Mouse (Mus musculus) adrenal gland, postnatal 25 days (tissue): ENCODE data around the gene Batf3. TPM values are rescaled to one million over a fixed set of nuclear protein-coding genes. Genes with fewer than 3 reads are reported as not detected.

ENCODE experiments used
- DNase-seq: peaks from one replicate; pipeline ENCODE4 v3.0.0; 2021; ENCODE audit warnings: mixed read lengths
- total RNA-seq: library from RNA; stranded (reverse); gene quantifications from 2 replicates; pipeline ENCODE4 v1.2.3, GENCODE M21; 2021

The Batf3 gene
- total RNA-seq, 1 experiment from 2014 or later, result 1.7 TPM

- no peak for DNase-seq
These were observed 11.3 kb upstream of the Batf3 start for GRCm38 (mm10) chr1:191086304-191086878.

- DNase-seq, result no peak
These were observed 10.7 kb upstream of the Batf3 start for GRCm38 (mm10) chr1:191086960-191087359.

- DNase-seq, result no peak
These were observed 9.7 kb upstream of the Batf3 start for GRCm38 (mm10) chr1:191087955-191088354.

GRCm38 (mm10) chr1:191089355-191089754, 8.3 kb upstream of the Batf3 start:
- no peak for DNase-seq

DNA sequence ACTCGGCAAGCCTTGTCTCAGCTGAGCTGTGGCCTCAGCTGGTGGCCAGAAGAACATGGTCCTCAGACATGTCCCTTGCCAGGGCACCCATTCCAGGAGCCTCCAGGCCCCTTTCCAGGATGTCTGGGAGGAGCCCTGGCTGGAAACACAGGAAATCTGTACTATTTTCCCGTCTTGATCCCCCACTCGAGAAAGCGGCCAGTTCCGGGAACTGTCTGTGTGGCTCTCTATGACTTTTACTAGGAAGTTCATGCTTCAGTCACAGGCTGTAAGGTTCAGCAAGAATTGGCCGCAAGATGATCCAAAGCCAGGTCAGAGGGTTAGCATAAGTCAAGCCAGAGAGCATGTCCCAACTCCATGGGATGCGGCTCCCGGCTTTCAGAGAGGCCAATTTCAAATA, 5.6 kb upstream of the Batf3 start:
- no peak for DNase-seq

- no peak for DNase-seq
These were observed 4.1 kb upstream of the Batf3 start for GRCm38 (mm10) chr1:191093578-191093977.

DNA sequence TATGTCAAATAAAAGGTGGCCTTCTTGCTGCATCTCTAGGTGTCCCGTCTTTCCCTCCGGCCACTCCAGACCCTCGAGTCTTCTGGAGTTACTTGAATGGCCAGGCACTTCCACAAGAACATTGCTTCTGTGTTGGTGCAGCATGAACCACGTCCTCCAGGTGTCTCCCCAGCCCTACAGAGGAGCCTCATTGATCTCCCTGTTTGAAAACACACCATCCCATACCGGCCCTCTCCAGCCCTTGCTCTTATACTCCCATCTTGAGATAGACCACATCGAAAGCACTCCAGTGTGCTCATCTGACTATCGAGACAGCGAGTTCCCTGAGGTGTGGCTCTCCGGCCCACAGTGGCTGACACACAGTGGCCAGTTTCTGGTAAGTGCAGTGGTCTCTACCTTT, 2.6 kb upstream of the Batf3 start:
- DNase-seq, result no peak

DNA sequence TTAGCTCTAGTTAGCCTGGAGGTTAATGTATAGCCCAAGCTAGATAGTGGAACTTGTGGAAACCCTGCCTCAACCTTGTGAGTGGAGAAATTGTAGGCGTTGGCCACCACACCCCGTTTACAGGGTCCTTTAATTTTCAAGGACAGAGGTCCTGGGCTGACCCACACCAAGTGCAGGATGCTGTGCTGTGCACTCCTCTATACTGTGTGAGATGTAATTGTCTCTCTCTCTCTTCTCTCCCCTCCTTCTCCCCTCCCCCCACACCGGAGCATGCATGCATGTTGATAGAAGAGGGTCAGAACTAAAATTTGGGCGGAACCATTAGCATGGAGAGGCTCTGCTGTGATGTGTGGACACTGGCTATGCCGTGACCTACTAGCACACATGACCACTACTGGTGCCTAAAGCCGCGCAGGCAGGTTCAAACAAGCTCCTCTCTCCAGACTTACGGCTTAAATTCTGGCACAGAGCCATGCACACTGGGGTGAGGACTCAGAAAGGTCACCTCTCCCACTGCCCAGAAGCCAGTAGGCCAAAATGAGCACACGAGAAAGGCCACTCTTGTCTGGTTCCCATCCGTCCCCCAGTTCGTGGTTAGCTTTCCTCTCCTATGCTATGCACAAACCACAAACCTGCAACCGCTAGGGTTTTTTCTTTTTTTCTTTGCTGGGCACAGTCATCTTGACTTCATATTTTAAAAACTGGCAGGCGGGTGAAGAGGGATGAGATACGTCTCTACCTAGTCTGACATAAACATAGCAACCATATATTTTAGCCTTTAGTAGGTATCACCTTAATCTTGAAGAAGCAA, 571 bp upstream of the Batf3 start:
- no peak for DNase-seq

- DNase-seq, result no peak
These were observed 1.5 kb downstream of the Batf3 start for GRCm38 (mm10) chr1:191099114-191099513.

DNA sequence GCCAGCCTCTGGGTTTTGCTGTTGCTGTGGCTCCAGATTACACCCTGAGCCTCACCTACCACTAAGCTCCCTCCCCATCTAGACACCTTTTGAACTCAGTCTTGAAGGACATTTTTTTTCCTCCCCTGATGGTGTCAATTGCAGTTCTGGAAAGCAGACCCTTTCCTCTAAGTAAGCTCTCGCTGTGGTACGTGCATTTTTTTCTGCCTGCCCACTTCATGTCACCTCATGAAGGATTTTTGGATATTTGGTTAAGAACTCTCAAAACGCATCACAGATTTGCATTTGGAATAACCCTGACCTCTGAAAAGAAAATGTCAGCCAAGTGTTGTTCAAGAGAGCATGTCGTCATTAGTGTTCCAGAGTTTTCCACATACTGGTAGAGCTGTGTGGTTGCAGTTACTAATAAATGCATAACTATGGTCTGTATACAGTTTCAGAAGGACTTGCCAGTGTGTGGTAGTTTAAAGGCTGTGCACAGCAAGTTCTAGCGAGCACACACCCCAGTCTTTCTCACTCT, 2.2 kb downstream of the Batf3 start:
- DNase-seq, result no peak

GRCm38 (mm10) chr1:191102730-191103370, 5.2 kb downstream of the Batf3 start:
- DNase-seq, result no peak

- DNase-seq, result no peak
These were observed 7.6 kb downstream of the Batf3 start for GRCm38 (mm10) chr1:191105246-191105645.

GRCm38 (mm10) chr1:191107306-191107705, 9.7 kb downstream of the Batf3 start:
- DNase-seq, result no peak

DNA sequence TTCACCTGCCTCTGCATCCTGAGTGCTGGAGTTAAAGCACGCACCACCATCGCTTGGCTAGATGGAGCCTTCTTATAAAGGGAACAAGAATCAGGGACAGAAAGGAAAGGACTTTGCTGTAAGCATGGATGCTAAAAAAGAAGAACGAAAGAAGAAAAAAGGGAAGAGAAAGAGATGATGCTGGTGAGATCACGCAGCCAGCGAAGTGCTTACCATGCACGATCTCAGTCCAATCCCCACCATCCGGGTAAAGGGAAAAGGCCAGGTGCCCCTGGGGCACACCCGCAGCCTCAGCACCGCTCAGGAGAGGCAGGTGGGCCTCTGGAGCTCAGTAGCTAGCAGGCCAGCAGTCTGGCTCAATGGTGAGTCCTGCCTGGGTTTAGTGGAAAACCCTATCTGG, 12.3 kb downstream of the Batf3 start:
- no peak for DNase-seq

GRCm38 (mm10) chr1:191111146-191111545, 13.5 kb downstream of the Batf3 start:
- DNase-seq, result no peak

- DNase-seq, result no peak
These were observed 17.2 kb downstream of the Batf3 start for GRCm38 (mm10) chr1:191114868-191115267.

DNA sequence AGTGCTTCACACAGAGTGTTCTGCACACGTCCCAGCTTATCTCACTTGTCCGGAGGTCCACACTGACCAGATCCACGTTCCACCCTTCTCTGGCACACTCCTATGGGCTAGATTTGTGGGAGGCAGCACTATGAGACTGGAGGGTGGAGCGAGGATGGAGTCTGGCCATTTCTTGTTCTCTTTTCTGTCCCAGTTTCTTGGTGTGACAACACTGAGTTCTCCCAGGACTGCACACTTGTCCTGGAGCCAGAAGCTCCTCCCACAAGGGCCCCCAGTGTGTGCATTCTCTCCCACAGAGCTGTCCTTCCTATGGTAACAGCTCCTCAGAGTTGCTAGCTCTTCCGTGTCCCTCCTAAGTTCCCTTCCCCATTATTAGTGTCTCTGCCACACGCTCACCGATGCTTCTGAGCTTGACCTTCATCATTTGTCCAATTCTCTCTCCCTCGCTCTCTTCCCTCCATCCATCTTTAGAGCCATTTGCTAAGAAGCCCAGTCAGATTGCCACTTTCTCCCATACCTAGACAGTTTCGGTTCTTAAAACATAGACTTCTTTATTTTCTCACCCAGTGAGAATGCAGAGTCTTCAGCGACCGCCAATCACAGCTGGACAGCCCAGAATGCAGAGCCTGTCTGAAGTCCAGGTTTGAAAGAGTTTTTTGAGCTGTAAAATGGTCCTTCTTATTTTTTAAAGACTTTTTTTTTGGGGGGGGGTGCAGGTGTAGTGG, 18.0 kb downstream of the Batf3 start:
- DNase-seq, result no peak

GRCm38 (mm10) chr1:191122744-191123143, 25.1 kb downstream of the Batf3 start:
- DNase-seq, result no peak

DNA sequence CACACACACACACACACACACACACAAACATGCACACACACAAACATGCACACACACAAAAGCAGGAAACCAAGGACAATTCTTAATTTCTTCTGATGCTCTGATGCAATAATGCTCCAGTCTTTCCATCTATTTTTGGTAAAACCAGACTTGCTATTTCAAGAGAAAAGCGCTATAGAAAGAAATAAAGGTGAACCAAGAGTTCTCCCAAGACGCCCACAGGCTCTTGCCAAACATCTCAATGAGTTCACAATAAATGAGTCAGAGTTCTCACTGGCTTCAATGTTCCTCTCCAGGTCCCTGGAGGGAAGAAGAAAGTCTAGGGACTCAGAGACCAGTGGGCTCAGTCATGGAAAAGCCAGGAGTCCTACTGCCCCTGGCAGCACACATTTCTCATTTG, 26.0 kb downstream of the Batf3 start:
- DNase-seq, result no peak

DNA sequence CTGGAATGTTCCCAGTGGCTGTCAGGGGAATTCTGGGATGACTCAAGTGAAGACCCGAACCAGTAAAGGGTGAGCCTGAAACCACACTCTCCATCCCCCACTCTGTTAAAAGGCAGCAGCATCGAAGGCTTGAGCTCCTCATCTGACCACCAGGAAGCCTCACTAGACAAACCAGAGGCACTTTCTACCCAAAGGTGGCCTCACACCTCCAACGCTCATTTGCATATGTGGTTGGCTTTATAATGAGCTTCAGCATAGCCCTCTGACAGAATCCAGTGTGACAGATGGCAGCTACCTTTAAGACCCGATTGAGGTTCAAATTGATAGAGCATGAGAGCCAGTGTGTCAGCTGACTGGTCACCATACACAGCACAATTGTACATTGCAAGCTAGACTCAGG, 26.6 kb downstream of the Batf3 start:
- no peak for DNase-seq

DNA sequence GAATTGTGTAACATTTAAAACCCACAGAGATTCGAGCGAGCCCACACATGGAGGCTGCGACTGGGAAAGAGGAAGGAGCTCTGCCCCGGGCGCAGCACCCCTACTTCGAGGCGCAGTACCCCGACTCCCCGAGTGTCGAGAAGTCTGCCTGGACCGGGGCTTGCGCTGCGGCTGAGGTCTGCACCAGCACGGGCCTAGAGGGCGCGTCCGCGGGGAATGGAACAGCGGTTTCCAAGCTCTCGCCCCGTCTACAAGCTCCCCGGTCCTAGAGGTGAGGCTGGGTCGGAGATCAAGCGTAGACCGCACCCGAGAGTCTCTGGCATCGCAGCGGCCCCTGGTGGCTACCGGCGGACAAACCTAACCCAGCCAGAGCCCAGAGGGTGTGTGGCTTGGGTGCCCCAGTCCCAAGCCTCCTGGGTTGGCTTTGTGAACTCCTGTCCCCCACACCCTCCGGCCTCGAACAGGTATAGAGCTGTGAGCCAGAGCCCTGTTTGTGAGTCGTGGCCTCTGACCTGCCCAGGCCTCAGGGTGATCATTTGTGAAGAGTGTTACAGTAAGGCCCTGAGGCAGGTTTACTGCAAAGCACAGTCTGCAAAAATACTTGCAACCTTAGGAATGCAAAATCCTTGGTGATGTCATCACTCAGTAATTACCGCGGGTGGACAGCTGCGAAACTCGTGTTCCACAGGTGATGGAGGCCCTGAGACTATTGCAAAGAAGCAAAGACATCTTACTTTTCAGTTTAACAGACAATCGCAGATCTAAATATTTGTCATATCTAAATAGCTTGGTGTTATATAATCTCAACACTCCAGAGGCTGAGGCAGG, 28.4 kb downstream of the Batf3 start:
- peak; percentile 76 for DNase-seq

DNA sequence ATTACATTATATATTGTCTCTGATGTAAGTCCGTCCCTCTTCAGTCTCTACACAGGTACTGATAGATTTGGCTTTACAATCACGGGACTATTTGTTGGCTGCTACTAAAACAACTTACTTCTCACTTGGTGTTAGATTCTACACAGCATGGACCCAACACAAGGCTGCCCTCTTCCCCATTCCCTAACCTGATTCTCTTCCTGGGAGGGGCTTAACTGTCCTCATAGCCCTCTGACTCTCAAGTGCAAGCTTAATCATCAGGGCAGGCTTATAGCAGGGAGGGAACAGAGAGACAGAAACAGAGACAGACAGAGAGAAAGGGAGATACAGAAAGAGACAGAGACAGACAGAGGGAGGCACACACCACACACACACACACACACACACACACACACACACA, 34.0 kb downstream of the Batf3 start:
- no peak for DNase-seq
